Mouse (Mus musculus) limb, embryonic 10.5 days (tissue): ENCODE data around the gene Ttc39b. TPM values are rescaled to one million over a fixed set of nuclear protein-coding genes. Genes with fewer than 3 reads are reported as not detected.

Source experiments
- DNase-seq: peaks from one replicate; pipeline ENCODE4 v3.0.0-alpha.2; 2017; ENCODE audit warnings: low spot score
- H3K27ac ChIP-seq: fragments of 300-500 bp; sonication (generic); 2 replicates; pipeline ENCODE4 v1.5.1; 2016; ENCODE audit warnings: mild to moderate bottlenecking
- H3K27me3 ChIP-seq: fragments of 300-500 bp; sonication (generic); 2 replicates; pipeline ENCODE4 v1.6.1; 2016; ENCODE audit warnings: low read depth, mild to moderate bottlenecking; ENCODE audit not compliant: poor library complexity, severe bottlenecking
- H3K36me3 ChIP-seq: fragments of 300-500 bp; sonication (generic); 2 replicates; pipeline ENCODE4 v1.6.1; 2016; ENCODE audit warnings: mild to moderate bottlenecking, moderate library complexity
- H3K4me1 ChIP-seq: fragments of 300-500 bp; sonication (generic); 2 replicates; pipeline ENCODE4 v1.6.1; 2016
- H3K4me3 ChIP-seq: fragments of 300-500 bp; sonication (generic); 2 replicates; pipeline ENCODE4 v1.5.1; 2016; ENCODE audit warnings: mild to moderate bottlenecking, moderate library complexity
- H3K9me3 ChIP-seq: fragments of 300-500 bp; sonication (generic); replicated peaks from 2 replicates; pipeline ENCODE4 v1.6.1; 2016; ENCODE audit warnings: mild to moderate bottlenecking
- WGBS: fragments of 180-500 bp; shearing (Covaris S2); methylation state at CpG from one replicate; pipeline ENCODE4 v1.1.7; 2016; 5-methylcytosine and 5-hydroxymethylcytosine counted together
- polyA plus RNA-seq: library from polyadenylated mRNA; unstranded; fragments of >200 nt; fragmentation: Nextera tagmentation; extraction: Ambion mirVana; gene quantifications from 2 replicates; pipeline ENCODE4 v1.2.1, GENCODE M21; 2016

Gene Ttc39b
- polyA plus RNA-seq: 1.4 and 2.1 TPM in 2 replicates

DNA sequence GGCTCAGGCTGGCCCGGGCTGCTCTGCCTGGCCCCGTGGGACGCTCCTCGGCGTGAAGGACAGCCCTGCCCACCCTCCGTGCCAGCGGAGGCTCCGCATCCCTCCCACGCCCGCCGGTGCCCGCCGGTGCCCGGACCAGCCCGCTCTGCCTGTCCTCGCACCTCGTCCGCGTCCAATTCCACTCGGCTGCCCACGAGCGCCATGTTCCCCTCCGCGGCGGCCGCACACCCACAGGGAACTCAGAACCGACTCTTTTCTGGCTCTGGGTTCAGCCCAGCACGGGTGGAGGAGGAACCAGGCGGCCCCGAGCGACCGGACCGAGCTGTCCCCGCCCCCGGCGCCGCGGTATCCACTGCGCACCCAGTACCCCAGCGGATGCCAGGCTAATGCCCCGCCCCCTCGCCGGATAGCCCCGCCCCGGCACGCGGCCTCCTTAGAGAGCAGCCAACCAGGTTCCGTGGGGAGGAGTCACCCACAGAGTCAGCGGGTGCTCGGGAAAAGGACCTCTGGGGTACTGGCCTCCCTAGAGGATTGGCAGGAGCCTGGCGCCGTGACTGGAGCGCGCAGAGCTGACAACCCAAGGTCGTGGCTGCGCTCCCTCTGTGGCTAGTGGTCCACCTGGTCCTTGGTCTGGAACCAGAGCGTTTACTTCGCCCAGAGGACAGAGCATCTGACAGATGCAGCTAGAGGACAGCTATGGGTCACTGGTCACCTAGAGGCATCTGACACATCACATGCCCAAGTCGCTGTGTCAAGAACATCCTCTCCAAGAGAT, at the start of gene Ttc39b:
Gene Ttc39b (minus strand): TSS at position 346 of the 775 bp plus-strand sequence.
- peak within 1 kb of the TSS; percentile 90 for H3K4me3 ChIP-seq
- peak; percentile 97 for DNase-seq
- peaks cover 26% of the 10 kb centered on the region for H3K27me3 ChIP-seq
- no peaks in the 10 kb centered on the region for H3K9me3 ChIP-seq
- no peaks in the 10 kb centered on the region for H3K36me3 ChIP-seq
- H3K27ac ChIP-seq: peak within 1 kb of the TSS; percentile 87
- WGBS: under 1% methylated on average over 59 of the region's 59 CpGs
- peaks cover 33% of the 10 kb centered on the region for H3K4me1 ChIP-seq

DNA sequence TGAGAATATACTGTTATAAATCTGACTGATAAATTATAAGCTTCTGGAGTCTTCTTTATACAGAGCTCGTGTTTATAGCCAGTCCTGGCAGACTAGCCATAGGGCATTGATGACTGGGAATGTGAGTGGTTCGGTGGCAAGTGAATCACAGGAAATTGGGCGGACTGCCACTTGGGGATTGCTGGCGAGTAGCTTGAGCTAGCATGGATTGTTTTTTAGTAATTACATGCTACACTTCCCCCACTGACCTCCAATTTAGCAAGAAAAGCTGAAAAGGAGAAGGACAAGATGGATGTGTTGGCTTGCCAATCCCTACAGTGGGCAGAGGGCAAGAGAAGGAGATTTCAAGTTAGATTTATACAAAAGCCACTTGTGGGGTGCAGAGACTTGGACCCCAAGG, 49.3 kb upstream of the Ttc39b start:
- no peak for DNase-seq
- H3K36me3 ChIP-seq: no peaks in the 10 kb centered on the region
- H3K4me3 ChIP-seq: no peak overlapping the region
- H3K4me1 ChIP-seq: no peaks in the 10 kb centered on the region
- H3K9me3 ChIP-seq: no peaks in the 10 kb centered on the region
- no peak overlapping the region for H3K27ac ChIP-seq
- WGBS: 76% methylated on average over 4 of the region's 4 CpGs
- H3K27me3 ChIP-seq: no peaks in the 10 kb centered on the region

DNA sequence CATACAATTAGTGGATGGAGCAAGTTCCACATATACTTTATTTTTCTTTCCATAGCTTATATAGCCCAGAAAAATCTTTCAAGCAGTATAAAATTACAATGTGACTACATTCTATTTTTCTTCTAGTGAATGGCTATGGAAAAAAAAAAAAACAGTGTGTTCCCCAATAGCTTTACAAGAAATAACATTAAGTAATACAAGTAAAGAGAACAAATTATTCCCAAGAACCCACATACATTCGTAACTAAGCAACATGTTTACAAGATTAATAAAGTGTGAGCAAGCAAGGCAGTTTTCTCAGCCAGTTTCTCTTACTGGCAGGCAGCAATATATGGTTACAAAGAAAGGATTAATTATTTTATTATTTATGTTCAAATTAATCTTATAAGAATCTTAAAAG, 33.7 kb upstream of the Ttc39b start:
- 88% methylated on average over 1 of the region's 1 CpGs for WGBS
- Histone ChIP-seq H3K4me1 (no peaks in the 10 kb centered on the region), H3K27me3 (no peaks in the 10 kb centered on the region), H3K36me3 (no peaks in the 10 kb centered on the region), H3K9me3 (no peaks in the 10 kb centered on the region), H3K27ac (no peak overlapping the region), H3K4me3 (no peak overlapping the region)
- no peak for DNase-seq

DNA sequence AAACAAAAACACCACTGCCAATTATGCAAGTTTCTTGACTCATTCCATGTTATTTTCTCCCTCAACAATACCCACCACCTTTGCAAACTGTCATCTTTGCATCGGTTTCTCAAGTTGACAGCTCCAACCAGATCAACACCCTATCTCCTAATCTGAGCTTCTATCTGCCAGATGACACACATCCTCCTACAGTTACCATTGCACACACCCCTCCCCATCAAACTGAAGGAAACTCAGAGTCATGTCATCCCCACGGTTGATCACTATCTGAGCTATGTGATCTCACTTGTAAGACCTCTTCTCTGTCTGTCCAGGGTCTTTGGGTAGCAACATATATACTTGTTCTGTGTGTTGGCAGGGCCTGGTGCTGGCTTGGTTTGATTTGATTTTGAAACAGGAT, 30.7 kb upstream of the Ttc39b start:
- Histone ChIP-seq H3K4me3 (no peak overlapping the region), H3K9me3 (no peaks in the 10 kb centered on the region), H3K4me1 (no peaks in the 10 kb centered on the region), H3K27ac (no peak overlapping the region), H3K36me3 (no peaks in the 10 kb centered on the region), H3K27me3 (no peaks in the 10 kb centered on the region)
- no peak for DNase-seq
- 82% methylated on average over 2 of the region's 2 CpGs for WGBS

DNA sequence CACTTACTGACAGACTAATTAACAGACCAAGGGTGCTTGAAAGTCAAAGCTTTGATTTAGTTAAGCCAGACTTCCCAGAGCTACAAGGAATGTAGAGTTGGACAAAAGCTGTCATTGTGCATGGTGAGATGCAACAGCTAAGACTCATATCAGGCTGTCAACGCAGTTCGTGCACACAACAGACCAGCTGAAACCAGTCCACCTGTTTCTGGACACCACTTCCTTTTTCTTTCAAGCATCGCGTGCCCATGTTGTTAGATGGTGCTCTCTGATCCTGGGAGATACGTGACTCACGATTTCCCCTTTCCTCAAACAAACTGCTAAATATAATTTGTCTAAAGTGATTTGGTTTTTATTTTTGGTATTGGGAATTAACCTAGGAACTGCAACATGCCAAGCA, 29.9 kb upstream of the Ttc39b start:
- H3K9me3 ChIP-seq: no peaks in the 10 kb centered on the region
- H3K27ac ChIP-seq: no peak overlapping the region
- no peak overlapping the region for H3K4me3 ChIP-seq
- no peak for DNase-seq
- no peaks in the 10 kb centered on the region for H3K27me3 ChIP-seq
- H3K36me3 ChIP-seq: no peaks in the 10 kb centered on the region
- no peaks in the 10 kb centered on the region for H3K4me1 ChIP-seq
- WGBS: 85% methylated on average over 6 of the region's 6 CpGs

DNA sequence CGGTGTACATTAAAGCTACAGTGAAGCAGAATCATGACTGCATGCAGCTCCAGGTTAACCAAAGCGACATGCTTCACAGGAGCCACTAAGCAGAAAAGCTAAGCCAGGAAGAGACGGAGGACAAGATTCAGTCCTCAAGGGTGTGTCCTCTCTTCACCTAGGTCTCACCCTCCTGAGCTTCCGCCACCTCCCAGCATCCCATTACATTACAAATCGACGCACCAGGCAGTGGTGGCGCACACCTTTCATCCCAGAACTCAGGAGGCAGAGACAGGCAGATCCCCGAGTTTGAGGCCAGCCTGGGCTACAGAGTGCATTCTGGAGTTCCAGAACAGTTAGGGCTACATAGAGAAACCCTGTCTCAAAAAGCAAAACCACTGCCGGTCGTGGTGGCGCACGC, 29.2 kb upstream of the Ttc39b start:
- no peaks in the 10 kb centered on the region for H3K4me1 ChIP-seq
- WGBS: 94% methylated on average over 12 of the region's 12 CpGs
- H3K27me3 ChIP-seq: no peaks in the 10 kb centered on the region
- no peaks in the 10 kb centered on the region for H3K36me3 ChIP-seq
- no peak overlapping the region for H3K4me3 ChIP-seq
- DNase-seq: no peak
- no peaks in the 10 kb centered on the region for H3K9me3 ChIP-seq
- H3K27ac ChIP-seq: no peak overlapping the region

DNA sequence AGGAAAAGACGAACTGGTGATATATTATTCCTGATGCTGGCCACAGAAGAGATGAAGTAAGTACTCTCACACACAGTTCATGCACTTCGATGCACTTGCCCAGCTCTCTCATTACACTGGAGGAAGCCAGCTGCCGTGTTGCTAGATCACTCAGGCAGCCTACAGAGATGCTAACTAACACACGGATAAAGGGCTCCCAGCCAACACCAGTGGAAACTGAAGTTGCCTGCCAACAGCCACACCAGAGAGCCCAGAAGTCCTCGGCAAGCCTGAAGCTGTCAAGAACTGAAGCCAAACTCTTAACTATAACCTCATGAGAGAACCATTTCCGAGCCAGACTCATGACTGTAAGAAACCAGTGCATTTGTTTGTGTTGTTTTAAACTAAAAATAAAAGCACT, 26.7 kb upstream of the Ttc39b start:
- Histone ChIP-seq H3K4me3 (no peak overlapping the region), H3K9me3 (no peaks in the 10 kb centered on the region), H3K27ac (no peak overlapping the region), H3K36me3 (no peaks in the 10 kb centered on the region), H3K4me1 (no peaks in the 10 kb centered on the region), H3K27me3 (no peaks in the 10 kb centered on the region)
- no peak for DNase-seq
- WGBS: 76% methylated on average over 6 of the region's 6 CpGs

DNA sequence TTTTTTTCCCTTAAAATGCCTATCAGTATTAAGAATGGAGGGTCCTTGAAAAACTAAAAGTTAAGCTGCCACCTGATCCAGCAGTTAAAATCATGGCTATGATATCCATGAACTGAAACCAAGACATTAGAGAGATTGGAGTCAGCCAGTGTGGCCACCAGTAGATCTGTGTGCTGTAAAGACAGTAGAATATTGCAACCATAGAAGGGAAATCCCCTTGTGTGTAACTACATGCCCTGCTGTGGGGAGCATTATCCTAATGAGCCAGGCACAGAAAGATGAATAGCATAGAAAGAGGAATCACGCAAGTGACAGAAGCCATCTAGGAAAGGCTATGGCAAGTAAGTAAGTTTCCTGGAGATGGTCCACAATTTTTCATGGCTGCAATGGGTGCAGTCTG, 24.9 kb upstream of the Ttc39b start:
- no peak overlapping the region for H3K4me3 ChIP-seq
- WGBS: 89% methylated on average over 1 of the region's 1 CpGs
- H3K9me3 ChIP-seq: no peaks in the 10 kb centered on the region
- H3K27ac ChIP-seq: no peak overlapping the region
- no peak for DNase-seq
- no peaks in the 10 kb centered on the region for H3K36me3 ChIP-seq
- no peaks in the 10 kb centered on the region for H3K4me1 ChIP-seq
- no peaks in the 10 kb centered on the region for H3K27me3 ChIP-seq

DNA sequence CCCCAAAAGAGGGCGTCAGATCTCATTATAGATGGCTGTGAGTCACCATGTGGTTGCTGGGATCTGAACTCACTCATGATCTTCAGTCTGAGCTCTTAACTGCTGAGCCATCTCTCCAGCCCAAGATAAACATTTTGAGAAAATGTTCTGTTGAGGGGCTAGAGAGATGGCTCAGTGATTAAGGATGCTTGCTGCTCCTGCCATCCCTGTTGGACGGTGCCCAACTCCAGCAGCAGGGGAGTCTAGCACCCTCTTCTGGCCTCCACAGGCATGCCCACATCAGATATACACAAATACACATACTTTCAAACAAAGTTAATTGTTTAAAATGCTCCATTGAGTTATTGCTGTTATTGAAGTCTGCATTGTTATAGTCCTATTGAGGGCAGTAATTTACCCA, 19.8 kb upstream of the Ttc39b start:
- H3K4me1 ChIP-seq: peaks cover 17% of the 10 kb centered on the region
- no peak overlapping the region for H3K27ac ChIP-seq
- no peak for DNase-seq
- no peak overlapping the region for H3K4me3 ChIP-seq
- no peaks in the 10 kb centered on the region for H3K9me3 ChIP-seq
- H3K36me3 ChIP-seq: no peaks in the 10 kb centered on the region
- WGBS: 72% methylated on average over 2 of the region's 2 CpGs
- no peaks in the 10 kb centered on the region for H3K27me3 ChIP-seq

DNA sequence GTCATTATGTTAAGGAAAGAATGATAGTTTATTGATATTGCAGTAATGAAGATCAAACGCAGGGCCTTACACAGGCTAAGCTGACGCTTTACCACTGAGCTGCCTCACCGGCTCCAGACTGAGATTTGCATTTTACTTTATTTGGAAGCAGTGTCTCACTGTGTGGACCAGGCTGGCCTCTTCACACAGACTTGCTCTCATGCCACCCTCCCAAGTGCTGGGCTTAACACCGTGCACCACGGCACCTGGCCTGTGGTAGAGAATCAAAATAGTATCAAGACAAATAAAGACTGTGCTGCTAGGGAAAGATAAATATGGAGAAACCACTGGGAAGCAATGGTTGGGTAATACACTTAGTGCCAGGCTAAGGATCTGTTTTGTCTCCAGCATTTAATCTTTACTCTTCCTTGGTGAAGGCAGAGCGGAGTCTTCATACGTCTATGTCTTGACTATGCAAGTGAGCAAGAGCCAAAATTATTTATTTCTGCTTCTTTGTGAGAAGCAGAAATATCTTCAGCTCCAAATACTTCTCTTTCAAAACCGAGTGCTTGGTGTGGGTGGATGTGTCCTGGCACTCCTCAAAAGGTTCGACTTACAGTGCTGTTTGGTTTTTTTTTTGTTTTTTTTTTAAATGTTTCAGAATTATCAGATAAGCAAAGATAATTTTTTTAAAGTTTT, 19.2 kb upstream of the Ttc39b start:
- 86% methylated on average over 9 of the region's 9 CpGs for WGBS
- Histone ChIP-seq H3K4me3 (no peak overlapping the region), H3K9me3 (no peaks in the 10 kb centered on the region), H3K36me3 (no peaks in the 10 kb centered on the region), H3K4me1 (peaks cover 17% of the 10 kb centered on the region), H3K27ac (no peak overlapping the region), H3K27me3 (no peaks in the 10 kb centered on the region)
- DNase-seq: no peak

DNA sequence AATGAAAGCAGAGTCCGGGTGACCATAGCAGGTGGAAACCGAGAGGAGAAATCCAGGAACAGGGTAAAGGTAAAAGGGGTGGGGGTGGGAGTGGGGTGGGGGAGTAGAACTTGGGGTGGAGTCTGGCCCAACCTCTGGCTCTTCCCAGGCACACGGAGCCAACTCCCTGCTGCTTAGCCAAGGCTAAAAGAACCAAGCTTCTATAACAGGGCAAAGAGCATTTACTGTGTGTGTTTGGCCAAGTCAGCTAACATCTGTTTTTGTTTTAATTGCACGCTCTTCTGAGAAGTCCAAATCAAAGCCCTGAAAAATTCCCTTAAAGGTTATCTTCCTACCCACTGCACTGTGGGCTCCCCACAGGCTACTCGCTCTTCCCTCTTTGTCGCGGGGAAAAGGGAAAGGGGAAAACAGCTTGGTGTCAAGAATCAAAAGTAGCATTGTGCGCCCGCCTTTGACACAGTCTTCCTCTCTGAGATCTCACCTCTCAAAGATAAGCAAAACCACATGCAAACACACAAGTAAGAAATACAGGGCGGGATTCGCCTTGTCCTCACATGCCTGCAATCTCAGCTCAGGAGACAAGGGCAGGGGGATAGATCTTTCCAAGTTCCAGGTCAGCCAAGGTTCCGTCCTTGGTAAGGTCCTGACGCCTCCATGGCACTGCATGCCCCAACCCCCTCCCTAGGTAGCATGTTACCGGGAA, 18.4 kb upstream of the Ttc39b start:
- peak overlapping the region; percentile 22 for H3K4me3 ChIP-seq
- peak overlapping the region; percentile 56 for H3K27ac ChIP-seq
- no peaks in the 10 kb centered on the region for H3K36me3 ChIP-seq
- H3K4me1 ChIP-seq: peaks cover 17% of the 10 kb centered on the region
- H3K9me3 ChIP-seq: no peaks in the 10 kb centered on the region
- DNase-seq: peak; percentile 45
- H3K27me3 ChIP-seq: no peaks in the 10 kb centered on the region
- WGBS: 35% methylated on average over 14 of the region's 14 CpGs

DNA sequence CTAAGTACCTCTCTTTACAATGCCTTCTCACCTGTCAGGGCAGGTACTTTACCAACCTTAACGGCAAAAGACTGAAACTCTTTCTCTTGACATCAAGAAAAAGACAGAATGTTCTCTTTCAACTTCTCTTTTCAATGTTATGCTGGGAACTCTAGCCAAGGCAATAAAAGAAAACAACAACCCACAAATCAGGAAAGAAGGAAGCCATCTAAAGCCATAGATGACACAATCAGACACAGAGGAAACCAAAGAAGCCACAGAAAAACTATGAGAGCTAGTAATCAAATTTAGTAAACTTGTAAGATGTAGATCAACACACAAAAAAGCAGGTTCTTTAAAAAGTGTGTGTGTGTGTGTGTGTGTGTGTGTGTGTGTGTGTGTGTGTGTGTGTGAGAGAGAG, 15.3 kb upstream of the Ttc39b start:
- Histone ChIP-seq H3K27me3 (no peaks in the 10 kb centered on the region), H3K36me3 (no peaks in the 10 kb centered on the region), H3K4me1 (peaks cover 17% of the 10 kb centered on the region), H3K9me3 (no peaks in the 10 kb centered on the region), H3K27ac (no peak overlapping the region), H3K4me3 (no peak overlapping the region)
- 87% methylated on average over 1 of the region's 1 CpGs for WGBS
- DNase-seq: no peak

DNA sequence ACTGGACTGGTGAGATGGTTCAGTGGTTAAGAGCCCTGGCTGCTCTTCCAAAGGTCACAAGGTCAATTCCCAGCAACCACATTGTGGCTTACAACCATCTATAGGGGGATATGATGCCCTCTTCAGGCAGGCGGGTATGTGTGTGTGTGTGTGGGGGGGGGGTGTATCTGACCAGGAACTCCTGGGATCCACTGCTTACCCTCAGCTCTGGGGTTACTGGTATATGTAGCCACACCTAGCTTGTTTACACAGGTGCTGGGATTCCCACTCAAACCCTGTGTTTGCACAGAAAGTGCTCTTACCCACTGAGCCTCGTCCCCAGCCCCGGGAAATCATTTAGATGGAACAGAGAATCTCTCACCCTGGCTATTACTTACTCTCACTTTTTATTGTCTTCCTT, 13.7 kb upstream of the Ttc39b start:
- WGBS: 67% methylated on average over 3 of the region's 3 CpGs
- Histone ChIP-seq H3K36me3 (no peaks in the 10 kb centered on the region), H3K4me1 (peaks cover 11% of the 10 kb centered on the region), H3K4me3 (no peak overlapping the region), H3K27me3 (no peaks in the 10 kb centered on the region), H3K9me3 (no peaks in the 10 kb centered on the region), H3K27ac (no peak overlapping the region)
- DNase-seq: no peak
